Mouse (Mus musculus) bone marrow, adult 2 months (tissue): ENCODE results near the gene Tysnd1. TPM values are rescaled to one million over a fixed set of nuclear protein-coding genes. Genes with fewer than 3 reads are reported as not detected.
A peak's percentile ranks its signal among the peaks of the same experiment; 100 is the strongest.

Experiments used
- H3K27ac ChIP-seq: fragments of 200-500 bp; 2 replicates; pipeline ENCODE4 v1.5.1; 2012; ENCODE audit warnings: low read depth, mild to moderate bottlenecking, control low read depth, inconsistent platforms, low read length; ENCODE audit not compliant: control insufficient read depth, poor library complexity, insufficient read depth
- H3K4me1 ChIP-seq: fragments of 200-500 bp; 2 replicates; pipeline ENCODE4 v1.6.1; 2011; ENCODE audit warnings: low read length; ENCODE audit not compliant: control insufficient read depth, insufficient read depth
- H3K4me3 ChIP-seq: fragments of 200-500 bp; replicated peaks from 2 replicates; pipeline ENCODE3; 2011; ENCODE audit warnings: mild to moderate bottlenecking, low read depth, low read length, control low read depth; ENCODE audit not compliant: control insufficient read depth
- CTCF ChIP-seq: fragments of 200-500 bp; IDR thresholded peaks from 2 replicates; pipeline ENCODE4 v1.5.1; 2011; ENCODE audit warnings: low read length, control low read depth; ENCODE audit not compliant: control insufficient read depth, insufficient read depth
- POLR2A ChIP-seq: fragments of 200-500 bp; IDR thresholded peaks from 2 replicates; pipeline ENCODE4 v1.6.1; 2011; ENCODE audit warnings: low read depth, mild to moderate bottlenecking, control low read depth, low read length, borderline replicate concordance; ENCODE audit not compliant: control insufficient read depth
- WGBS: fragments of 180-500 bp; shearing (Covaris S2); methylation state at CpG from one replicate; pipeline ENCODE4 v1.1.7; 2018; 5-methylcytosine and 5-hydroxymethylcytosine counted together
- polyA plus RNA-seq: library from polyadenylated mRNA; stranded (reverse); fragments of >200 nt; gene quantifications from 2 replicates; pipeline ENCODE4 v1.2.4, GENCODE M21; 2011; ENCODE audit warnings: low replicate concordance; ENCODE audit not compliant: missing spikeins, insufficient read depth, insufficient read length

Gene Tysnd1
- polyA plus RNA-seq, 1 experiment: 29.2 TPM

GRCm38 (mm10) chr10:61715996-61716864 lies 20.9 kb downstream of the Tysnd1 start:
- no peak for TF ChIP-seq CTCF
- TF ChIP-seq POLR2A: no peak
- peak overlapping the region; percentile 18 for H3K4me3 ChIP-seq
- no peak overlapping the region for H3K27ac ChIP-seq
- 54% methylated on average over 7 of the region's 7 CpGs for WGBS
- peaks cover 3% of the 10 kb centered on the region; the same call in 1 of the 2 replicates for H3K4me1 ChIP-seq

GRCm38 (mm10) chr10:61717406-61718296 lies 22.3 kb downstream of the Tysnd1 start:
- no peak overlapping the region for H3K4me3 ChIP-seq
- peaks cover 3% of the 10 kb centered on the region; the same call in 1 of the 2 replicates for H3K4me1 ChIP-seq
- TF ChIP-seq CTCF (no peak), POLR2A (no peak)
- H3K27ac ChIP-seq: no peak overlapping the region
- WGBS: 84% methylated on average over 12 of the region's 12 CpGs

GRCm38 (mm10) chr10:61720331-61720730 lies 25.0 kb downstream of the Tysnd1 start:
- Histone ChIP-seq H3K4me3 (no peak overlapping the region), H3K27ac (no peak overlapping the region), H3K4me1 (peaks cover 3% of the 10 kb centered on the region; the same call in 1 of the 2 replicates)
- TF ChIP-seq CTCF (no peak), POLR2A (no peak)
- 83% methylated on average over 7 of the region's 7 CpGs for WGBS

GRCm38 (mm10) chr10:61722215-61722614 lies 26.9 kb downstream of the Tysnd1 start:
- TF ChIP-seq POLR2A (no peak), CTCF (no peak)
- H3K4me3 ChIP-seq: no peak overlapping the region
- H3K27ac ChIP-seq: no peak overlapping the region
- 74% methylated on average over 3 of the region's 3 CpGs for WGBS
- no peaks in the 10 kb centered on the region for H3K4me1 ChIP-seq

- Histone ChIP-seq H3K4me3 (no peak overlapping the region), H3K27ac (no peak overlapping the region), H3K4me1 (no peaks in the 10 kb centered on the region)
- TF ChIP-seq CTCF (no peak), POLR2A (no peak)
- 77% methylated on average over 6 of the region's 6 CpGs for WGBS
These were observed 28.0 kb downstream of the Tysnd1 start for GRCm38 (mm10) chr10:61723271-61723670.

- Histone ChIP-seq H3K27ac (no peak overlapping the region), H3K4me1 (no peaks in the 10 kb centered on the region), H3K4me3 (no peak overlapping the region)
- no peak for TF ChIP-seq CTCF
- TF ChIP-seq POLR2A: no peak
- 83% methylated on average over 11 of the region's 11 CpGs for WGBS
These were observed 33.9 kb downstream of the Tysnd1 start for GRCm38 (mm10) chr10:61729181-61729580.

GRCm38 (mm10) chr10:61730171-61730570 lies 34.9 kb downstream of the Tysnd1 start:
- Histone ChIP-seq H3K27ac (no peak overlapping the region), H3K4me3 (no peak overlapping the region), H3K4me1 (no peaks in the 10 kb centered on the region)
- TF ChIP-seq CTCF: no peak
- no peak for TF ChIP-seq POLR2A
- 93% methylated on average over 6 of the region's 6 CpGs for WGBS

GRCm38 (mm10) chr10:61734377-61734776 lies 39.1 kb downstream of the Tysnd1 start:
- TF ChIP-seq POLR2A (no peak), CTCF (peak; percentile 74)
- no peaks in the 10 kb centered on the region for H3K4me1 ChIP-seq
- no peak overlapping the region for H3K27ac ChIP-seq
- 55% methylated on average over 3 of the region's 3 CpGs for WGBS
- H3K4me3 ChIP-seq: no peak overlapping the region
